Mouse (Mus musculus): ENCODE data around the gene Olfr1.

Olfr1 gene

DNA sequence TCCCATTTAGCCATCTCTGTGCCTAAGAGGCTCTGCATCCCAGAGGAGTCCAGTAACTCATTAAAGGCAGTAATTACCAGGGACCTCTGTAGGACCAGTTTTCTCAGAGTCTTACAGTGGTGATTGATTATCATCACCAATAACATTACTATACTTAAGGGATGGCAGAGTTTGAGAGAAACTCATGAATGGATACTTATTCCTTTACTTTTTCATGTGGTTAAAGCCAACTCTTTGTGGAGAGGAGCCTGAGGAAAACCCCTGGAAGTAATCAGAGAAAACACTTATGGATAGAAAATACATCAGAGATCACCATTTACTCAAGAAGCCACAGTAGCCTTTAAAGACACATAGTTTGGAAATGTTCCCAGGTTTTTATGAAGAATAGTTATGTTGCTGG, at the start of gene Olfr1:
TSS of gene Olfr1 (minus strand) at position 101 of the 400 bp plus-strand sequence.
- in situ Hi-C loops (cut with MboI, MseI): no loop called here

GRCm38 (mm10) chr11:73428377-73428776, 29.0 kb upstream of the Olfr1 start, which contains the start of gene Olfr378:
TSS of gene Olfr378 (minus strand) at chr11:73428477.
- in situ Hi-C loops (cut with MboI, MseI): no loop called here

DNA sequence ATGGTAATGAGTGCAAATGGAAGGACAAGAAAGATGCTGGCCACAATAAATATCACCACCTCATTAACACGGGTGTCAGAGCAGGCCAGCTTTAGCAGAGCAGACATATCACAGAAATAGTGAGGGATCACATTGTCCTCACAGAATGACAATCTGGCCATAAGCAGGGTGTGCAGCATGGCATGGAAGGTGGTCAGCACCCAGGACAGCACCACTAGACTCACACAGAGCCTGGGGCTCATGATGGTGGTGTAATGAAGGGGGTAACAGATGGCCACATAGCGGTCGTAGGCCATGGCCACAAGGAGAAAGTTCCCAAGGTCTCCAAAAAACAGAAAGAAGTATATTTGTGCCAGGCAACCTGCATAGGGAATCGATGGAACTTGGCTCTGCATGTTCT, 4.0 kb downstream of the Olfr1 start:
- in situ Hi-C loops (cut with MboI, MseI): no loop called here

- in situ Hi-C loops (cut with MboI, MseI): no loop called here
Observed at GRCm38 (mm10) chr11:73370946-73371345, 28.5 kb downstream of the Olfr1 start, which contains the start of gene Olfr376. TSS of gene Olfr376 (plus strand) at chr11:73371246.

DNA sequence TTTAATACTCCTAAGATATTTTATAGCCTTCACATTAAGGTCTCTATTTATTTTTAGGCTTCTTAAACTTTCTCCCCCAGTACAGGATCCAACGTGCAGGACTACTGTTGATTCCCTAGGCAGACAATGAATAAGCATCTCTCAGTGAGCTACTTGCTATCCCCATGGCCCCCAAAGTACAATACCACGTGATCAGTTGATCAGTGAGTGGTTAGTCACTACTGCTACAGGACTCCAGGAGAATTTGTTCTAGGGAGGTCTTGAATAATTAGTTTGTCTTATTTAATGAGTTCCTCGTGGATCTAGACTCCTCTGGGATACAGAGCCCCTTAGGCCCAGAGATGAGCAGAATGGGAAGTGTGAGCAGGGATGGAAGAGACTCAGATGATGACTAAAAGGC, 48.9 kb downstream of the Olfr1 start, which contains the start of gene Olfr20:
TSS of gene Olfr20 (plus strand) at position 301 of the 400 bp plus-strand sequence.
- in situ Hi-C loops (cut with MboI, MseI): no loop called here
